Mouse (Mus musculus) frontal cortex, adult (tissue): ENCODE results near the gene Gpr153.

Source experiments
- ATAC-seq: cut with Nextera tagmentation; 2 replicates; pipeline ENCODE4 v1.9.2; 2017; ENCODE audit warnings: mild to moderate bottlenecking, moderate library complexity, mixed read lengths; ENCODE audit not compliant: low TSS enrichment

The Gpr153 gene

GRCm38 (mm10) chr4:152287317-152288120 is 13.5 kb downstream of the Gpr153 start:
- no peak for ATAC-seq

- ATAC-seq: no peak
These were observed 14.4 kb downstream of the Gpr153 start for GRCm38 (mm10) chr4:152288398-152288945.

- no peak for ATAC-seq
These were observed 16.4 kb downstream of the Gpr153 start for GRCm38 (mm10) chr4:152290385-152290784.

- no peak for ATAC-seq
These were observed 17.0 kb downstream of the Gpr153 start for GRCm38 (mm10) chr4:152290991-152291390.

GRCm38 (mm10) chr4:152291562-152291961 is 17.5 kb downstream of the Gpr153 start, which contains the start of gene Hes3:
Hes3 (minus strand) TSS chr4:152291662.
- ATAC-seq: no peak

- no peak for ATAC-seq
These were observed 18.2 kb downstream of the Gpr153 start for GRCm38 (mm10) chr4:152292102-152292765.

GRCm38 (mm10) chr4:152294188-152294929 is 20.3 kb downstream of the Gpr153 start:
- ATAC-seq: no peak

GRCm38 (mm10) chr4:152295916-152296315 is 21.9 kb downstream of the Gpr153 start:
- ATAC-seq: no peak

GRCm38 (mm10) chr4:152296371-152296770 is 22.3 kb downstream of the Gpr153 start:
- ATAC-seq: no peak

- peak; percentile 93 for ATAC-seq
These were observed 23.1 kb downstream of the Gpr153 start, which contains the start of gene Icmt for GRCm38 (mm10) chr4:152296874-152297861. Icmt (plus strand) TSS chr4:152297227.

GRCm38 (mm10) chr4:152298836-152299235 is 24.8 kb downstream of the Gpr153 start:
- no peak for ATAC-seq

- no peak for ATAC-seq
These were observed 26.3 kb downstream of the Gpr153 start for GRCm38 (mm10) chr4:152300375-152300774.

- no peak for ATAC-seq
These were observed 28.0 kb downstream of the Gpr153 start for GRCm38 (mm10) chr4:152302012-152302411.

- ATAC-seq: no peak
These were observed 29.1 kb downstream of the Gpr153 start for GRCm38 (mm10) chr4:152303172-152303571.

GRCm38 (mm10) chr4:152304685-152305084 is 30.7 kb downstream of the Gpr153 start:
- no peak for ATAC-seq

GRCm38 (mm10) chr4:152305991-152306390 is 32.0 kb downstream of the Gpr153 start:
- ATAC-seq: no peak

GRCm38 (mm10) chr4:152307542-152307941 is 33.5 kb downstream of the Gpr153 start:
- no peak for ATAC-seq

GRCm38 (mm10) chr4:152312186-152312585 is 38.2 kb downstream of the Gpr153 start:
- ATAC-seq: no peak

- ATAC-seq: 0 out of 2 replicates have a peak, but pooled peaks have one; percentile 26
These were observed 39.2 kb downstream of the Gpr153 start for GRCm38 (mm10) chr4:152313211-152313632.

- ATAC-seq: no peak
These were observed 39.9 kb downstream of the Gpr153 start for GRCm38 (mm10) chr4:152313934-152314333.
